Mouse (Mus musculus): Measurements from ENCODE around the gene Eps8l3. TPM values are rescaled to one million over a fixed set of nuclear protein-coding genes. Genes with fewer than 3 reads are reported as not detected.
"Not testable (repeated sequence)": the region's sequence is repeated elsewhere in the genome, so short reads cannot be mapped to it uniquely, and the experiment has no call there.

Gene Eps8l3
- polyA plus RNA-seq, 1 experiment from 2014 or later = 29.2 TPM

- ATAC-seq (ENCODE audit: low FRiP score, low TSS enrichment) = no peak
These were observed 23.5 kb upstream of the Eps8l3 start for GRCm38 (mm10) chr3:107853232-107854181.

GRCm38 (mm10) chr3:107855368-107855767, 21.7 kb upstream of the Eps8l3 start:
- Histone ChIP-seq H3K9me3 (ENCODE audit: control insufficient read depth, low read length) (no peaks in the 10 kb centered on the region), H3K36me3 (ENCODE audit: control insufficient read depth, insufficient read depth, low read length) (no peaks in the 10 kb centered on the region), H3K9ac (ENCODE audit: low read length) (no peak overlapping the region), H3K27me3 (ENCODE audit: control insufficient read depth, insufficient read depth, low read length) (no peaks in the 10 kb centered on the region), H3K4me1 (replicated peaks; ENCODE audit: control insufficient read depth, insufficient read depth) (peaks cover 2% of the 10 kb centered on the region; the same call in 1 of the 2 replicates), H3K4me3 (ENCODE audit: low read depth, low read length) (no peak overlapping the region), H3K4me2 (replicated peaks; ENCODE audit: low read depth) (no peak overlapping the region), H3K27ac (replicated peaks) (no peak overlapping the region)
- ATAC-seq (ENCODE audit: low FRiP score, low TSS enrichment) = no peak
- no peak for DNase-seq (ENCODE audit: low spot score)
- WGBS = 85% methylated on average over 13 of the region's 13 CpGs
- TF ChIP-seq EP300 (optimal IDR thresholded peaks at IDR 0.05) = no peak
- no peak for TF ChIP-seq CTCF (IDR thresholded peaks at IDR 0.05; ENCODE audit: low read depth)

More at GRCm38 (mm10) chr3:107853232-107854181, 23.5 kb upstream of the Eps8l3 start:
- Histone ChIP-seq H3K4me2 (replicated peaks; ENCODE audit: low read depth) (no peak overlapping the region), H3K36me3 (ENCODE audit: control insufficient read depth, insufficient read depth, low read length) (no peaks in the 10 kb centered on the region), H3K4me3 (ENCODE audit: low read depth, low read length) (no peak overlapping the region), H3K4me1 (replicated peaks; ENCODE audit: control insufficient read depth, insufficient read depth) (peaks cover 5% of the 10 kb centered on the region; the same call in 1 of the 2 replicates), H3K27me3 (ENCODE audit: control insufficient read depth, insufficient read depth, low read length) (no peaks in the 10 kb centered on the region), H3K27ac (replicated peaks) (no peak overlapping the region), H3K9me3 (ENCODE audit: control insufficient read depth, low read length) (no peaks in the 10 kb centered on the region), H3K9ac (ENCODE audit: low read length) (no peak overlapping the region)
- DNase-seq (ENCODE audit: low spot score) = no peak
- 0 out of 2 replicates have a peak, but pooled peaks have one; percentile 9 for TF ChIP-seq CTCF (IDR thresholded peaks at IDR 0.05; ENCODE audit: low read depth)
- TF ChIP-seq EP300 (optimal IDR thresholded peaks at IDR 0.05) = no peak
- WGBS = 78% methylated on average over 17 of the region's 17 CpGs

GRCm38 (mm10) chr3:107857646-107858045, 19.4 kb upstream of the Eps8l3 start:
- ATAC-seq (ENCODE audit: low FRiP score, low TSS enrichment) (peak; percentile 28), DNase-seq (ENCODE audit: low spot score) (no peak)
- Histone ChIP-seq H3K9me3 (ENCODE audit: control insufficient read depth, low read length) (no peaks in the 10 kb centered on the region), H3K4me1 (replicated peaks; ENCODE audit: control insufficient read depth, insufficient read depth) (no peaks in the 10 kb centered on the region), H3K27ac (replicated peaks) (peak overlapping the region; percentile 71; the same call in 1 of the 2 replicates), H3K36me3 (ENCODE audit: control insufficient read depth, insufficient read depth, low read length) (no peaks in the 10 kb centered on the region), H3K27me3 (ENCODE audit: control insufficient read depth, insufficient read depth, low read length) (no peaks in the 10 kb centered on the region), H3K4me3 (ENCODE audit: low read depth, low read length) (no peak overlapping the region), H3K9ac (ENCODE audit: low read length) (no peak overlapping the region), H3K4me2 (replicated peaks; ENCODE audit: low read depth) (no peak overlapping the region)
- 34% methylated on average over 6 of the region's 6 CpGs for WGBS
- TF ChIP-seq CTCF (IDR thresholded peaks at IDR 0.05; ENCODE audit: low read depth) (no peak), EP300 (optimal IDR thresholded peaks at IDR 0.05) (no peak)

GRCm38 (mm10) chr3:107861483-107861882, 15.5 kb upstream of the Eps8l3 start:
- WGBS = 83% methylated on average over 5 of the region's 5 CpGs
- H3K27ac ChIP-seq (replicated peaks); ATAC-seq (ENCODE audit: low FRiP score, low TSS enrichment); DNase-seq (ENCODE audit: low spot score); H3K9ac ChIP-seq (ENCODE audit: low read length); H3K4me1 ChIP-seq (replicated peaks; ENCODE audit: control insufficient read depth, insufficient read depth); H3K4me3 ChIP-seq (ENCODE audit: low read depth, low read length); H3K36me3 ChIP-seq (ENCODE audit: control insufficient read depth, insufficient read depth, low read length); H3K9me3 ChIP-seq (ENCODE audit: control insufficient read depth, low read length); H3K4me2 ChIP-seq (replicated peaks; ENCODE audit: low read depth); H3K27me3 ChIP-seq (ENCODE audit: control insufficient read depth, insufficient read depth, low read length): not testable (repeated sequence)
- peak; percentile 47 for TF ChIP-seq CTCF (IDR thresholded peaks at IDR 0.05; ENCODE audit: low read depth)

GRCm38 (mm10) chr3:107862471-107862870, 14.6 kb upstream of the Eps8l3 start:
- no peak for TF ChIP-seq EP300 (optimal IDR thresholded peaks at IDR 0.05)
- TF ChIP-seq CTCF (IDR thresholded peaks at IDR 0.05; ENCODE audit: low read depth) = no peak
- H3K27ac ChIP-seq (replicated peaks) = no peak overlapping the region
- 66% methylated on average over 2 of the region's 2 CpGs for WGBS

GRCm38 (mm10) chr3:107863471-107863870, 13.6 kb upstream of the Eps8l3 start:
- 61% methylated on average over 5 of the region's 5 CpGs for WGBS
- no peaks in the 10 kb centered on the region for H3K36me3 ChIP-seq (ENCODE audit: control insufficient read depth, insufficient read depth, low read length)
- no peak overlapping the region for H3K27ac ChIP-seq (replicated peaks)
- H3K9ac ChIP-seq (ENCODE audit: low read length) = no peak overlapping the region
- TF ChIP-seq EP300 (optimal IDR thresholded peaks at IDR 0.05) = no peak
- TF ChIP-seq CTCF (IDR thresholded peaks at IDR 0.05; ENCODE audit: low read depth) = no peak
- H3K27me3 ChIP-seq (ENCODE audit: control insufficient read depth, insufficient read depth, low read length) = no peaks in the 10 kb centered on the region
- ATAC-seq (ENCODE audit: low FRiP score, low TSS enrichment) = no peak
- H3K9me3 ChIP-seq (ENCODE audit: control insufficient read depth, low read length) = no peaks in the 10 kb centered on the region
- H3K4me1 ChIP-seq (replicated peaks; ENCODE audit: control insufficient read depth, insufficient read depth) = peaks cover 2% of the 10 kb centered on the region; the same call in 1 of the 2 replicates
- no peak for DNase-seq (ENCODE audit: low spot score)
- no peak overlapping the region for H3K4me2 ChIP-seq (replicated peaks; ENCODE audit: low read depth)
- no peak overlapping the region for H3K4me3 ChIP-seq (ENCODE audit: low read depth, low read length)

More at GRCm38 (mm10) chr3:107862471-107862870, 14.6 kb upstream of the Eps8l3 start:
- Histone ChIP-seq H3K9ac (ENCODE audit: low read length) (no peak overlapping the region), H3K4me1 (replicated peaks; ENCODE audit: control insufficient read depth, insufficient read depth) (peaks cover 2% of the 10 kb centered on the region; the same call in 1 of the 2 replicates), H3K4me2 (replicated peaks; ENCODE audit: low read depth) (no peak overlapping the region), H3K27me3 (ENCODE audit: control insufficient read depth, insufficient read depth, low read length) (no peaks in the 10 kb centered on the region), H3K9me3 (ENCODE audit: control insufficient read depth, low read length) (no peaks in the 10 kb centered on the region), H3K4me3 (ENCODE audit: low read depth, low read length) (no peak overlapping the region), H3K36me3 (ENCODE audit: control insufficient read depth, insufficient read depth, low read length) (no peaks in the 10 kb centered on the region)
- DNase-seq (ENCODE audit: low spot score) (no peak), ATAC-seq (ENCODE audit: low FRiP score, low TSS enrichment) (no peak)

All from stomach, postnatal 0 days (tissue).